Mouse (Mus musculus): ENCODE measurements around the gene Ess2. TPM values are rescaled to one million over a fixed set of nuclear protein-coding genes. Genes with fewer than 3 reads are reported as not detected.

Ess2 gene
- 16.1 and 17.6 TPM in 2 replicates for polyA plus RNA-seq (2015; fragmentation: Nextera tagmentation; extraction: Ambion mirVana)

GRCm38 (mm10) chr16:17911052-17911595 lies at the start of gene Ess2:
Ess2 (minus strand) TSS chr16:17911348.

GRCm38 (mm10) chr16:17928087-17928580 lies 17.0 kb upstream of the Ess2 start, which contains the start of gene Slc25a1:
Slc25a1 (minus strand) TSS chr16:17928219.

GRCm38 (mm10) chr16:17914307-17915249 lies 3.4 kb upstream of the Ess2 start, which contains the start of gene Gsc2:
Gsc2 (minus strand) TSS chr16:17915059.

GRCm38 (mm10) chr16:17898462-17898861 lies 12.7 kb downstream of the Ess2 start, which contains the start of the genes Dgcr2 and Tssk2:
Dgcr2 (minus strand) TSS chr16:17898562.
Tssk2 (plus strand) TSS chr16:17898637.

GRCm38 (mm10) chr16:17893923-17894322 lies 17.2 kb downstream of the Ess2 start, which contains the start of gene Tssk1:
Tssk1 (plus strand) TSS chr16:17894223.

GRCm38 (mm10) chr16:17891567-17891959 lies 19.6 kb downstream of the Ess2 start, which contains the start of gene Gm20518:
Gm20518 (minus strand) TSS chr16:17891671.

Other genes starting within 250 kb of the Ess2 start
- gene Med15, start 178.5 kb downstream of the Ess2 start, polyA plus RNA-seq (2015; fragmentation: Nextera tagmentation; extraction: Ambion mirVana) = 20.2 and 21.1 TPM in 2 replicates
- gene Klhl22, start 151.7 kb downstream of the Ess2 start, polyA plus RNA-seq (2015; fragmentation: Nextera tagmentation; extraction: Ambion mirVana) = 40.6 and 43.2 TPM in 2 replicates
- gene Scarf2, start 114.1 kb downstream of the Ess2 start, polyA plus RNA-seq (2015; fragmentation: Nextera tagmentation; extraction: Ambion mirVana) = 8.1 and 13.0 TPM in 2 replicates
- not detected in 2 replicates for gene B830017H08Rik, start 78.2 kb downstream of the Ess2 start, polyA plus RNA-seq (2015; fragmentation: Nextera tagmentation; extraction: Ambion mirVana)
- 0.38 and 0.86 TPM in 2 replicates for gene Car15, start 73.0 kb downstream of the Ess2 start, polyA plus RNA-seq (2015; fragmentation: Nextera tagmentation; extraction: Ambion mirVana)
- 0.12 TPM in 1 of 2 replicates, not detected in the other for gene Gm20518, start 19.7 kb downstream of the Ess2 start, polyA plus RNA-seq (2015; fragmentation: Nextera tagmentation; extraction: Ambion mirVana)
- 0.06 TPM in 1 of 2 replicates, not detected in the other for gene Tssk1, start 17.1 kb downstream of the Ess2 start, polyA plus RNA-seq (2015; fragmentation: Nextera tagmentation; extraction: Ambion mirVana)
- gene Dgcr2, start 12.8 kb downstream of the Ess2 start, polyA plus RNA-seq (2015; fragmentation: Nextera tagmentation; extraction: Ambion mirVana) = 27.3 and 28.6 TPM in 2 replicates
- gene Tssk2, start 12.7 kb downstream of the Ess2 start, polyA plus RNA-seq (2015; fragmentation: Nextera tagmentation; extraction: Ambion mirVana) = not detected in 2 replicates
- gene Gsc2, start 3.7 kb upstream of the Ess2 start, polyA plus RNA-seq (2015; fragmentation: Nextera tagmentation; extraction: Ambion mirVana) = not detected in 2 replicates
- 12.0 and 57.5 TPM in 2 replicates for gene Slc25a1, start 16.9 kb upstream of the Ess2 start, polyA plus RNA-seq (2015; fragmentation: Nextera tagmentation; extraction: Ambion mirVana)
- not detected in 2 replicates for gene Vpreb2, start 69.1 kb upstream of the Ess2 start, polyA plus RNA-seq (2015; fragmentation: Nextera tagmentation; extraction: Ambion mirVana)
- gene Dgcr6, start 141.5 kb upstream of the Ess2 start, polyA plus RNA-seq (2015; fragmentation: Nextera tagmentation; extraction: Ambion mirVana) = 64.5 and 71.5 TPM in 2 replicates
- 5.5 and 7.0 TPM in 2 replicates for gene Prodh, start 178.9 kb upstream of the Ess2 start, polyA plus RNA-seq (2015; fragmentation: Nextera tagmentation; extraction: Ambion mirVana)
- gene Rtn4r, start 216.3 kb upstream of the Ess2 start, polyA plus RNA-seq (2015; fragmentation: Nextera tagmentation; extraction: Ambion mirVana) = 0.26 and 0.37 TPM in 2 replicates